Mouse (Mus musculus) left cerebral cortex, postnatal 4 days (tissue): ENCODE measurements at regions not wholly inside any gene's neighbourhood (a gene's known extent, or its start where the extent isn't known, plus 50 kb on each side); places are given as distances from the start of the nearest gene placed in this dataset.
A peak's percentile ranks its signal among the peaks of the same experiment; 100 is the strongest.

Experiments used
- DNase-seq: peaks from one replicate; pipeline ENCODE4 v3.0.0-alpha.2; 2022
- intact Hi-C: fragments of 180-260 bp; cut with DNase I; formaldehyde crosslinking; loops from one replicate; pipeline ENCODE4 v1.15.1; 2025

DNA sequence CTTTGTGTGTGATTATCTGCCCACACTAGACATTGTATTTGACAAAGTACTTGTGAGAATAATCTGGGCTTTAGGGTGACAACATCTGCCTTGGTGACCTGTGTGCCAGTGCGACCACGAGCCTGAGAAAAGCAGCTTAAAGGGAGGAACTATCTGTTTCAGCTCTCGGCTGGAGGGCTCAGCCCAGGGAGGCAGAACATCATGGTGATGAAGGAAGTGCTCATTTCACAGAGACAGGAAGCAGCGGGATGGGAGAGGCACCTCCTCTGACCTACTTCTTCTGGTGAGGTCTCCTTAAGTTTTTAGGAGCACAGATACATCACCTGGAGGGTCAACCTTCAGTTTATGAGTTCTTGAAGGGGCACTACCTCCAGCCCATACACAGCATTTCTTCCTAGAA is 89.8 kb downstream of the Kif26a start:
- intact Hi-C loops, result no loop called here

DNA sequence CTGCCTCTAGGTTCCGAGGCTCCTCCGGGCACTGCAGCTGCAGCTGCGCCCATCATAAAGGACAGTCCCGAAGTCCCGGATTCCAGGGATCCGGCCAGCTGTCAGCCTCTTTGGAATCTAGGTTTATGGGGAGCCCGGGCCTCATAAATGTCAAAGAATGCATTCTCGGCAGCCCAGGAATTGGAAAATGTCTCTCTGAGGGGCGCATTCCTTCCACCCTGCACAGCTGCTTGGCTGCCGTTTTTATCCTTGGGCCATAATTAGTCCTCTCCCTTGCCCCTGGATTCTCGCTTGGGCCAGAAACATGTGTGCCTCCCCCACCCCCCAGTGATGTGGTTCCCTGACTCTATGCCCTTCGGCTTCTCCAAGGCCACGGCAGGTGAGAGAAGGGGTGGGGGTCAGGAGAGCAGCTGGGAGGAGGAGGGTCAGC is 91.1 kb downstream of the Kif26a start:
- intact Hi-C loops, result no loop called here
- DNase-seq, result no peak

More for the DNA sequence above, 89.8 kb downstream of the Kif26a start:
- no peak for DNase-seq

DNA sequence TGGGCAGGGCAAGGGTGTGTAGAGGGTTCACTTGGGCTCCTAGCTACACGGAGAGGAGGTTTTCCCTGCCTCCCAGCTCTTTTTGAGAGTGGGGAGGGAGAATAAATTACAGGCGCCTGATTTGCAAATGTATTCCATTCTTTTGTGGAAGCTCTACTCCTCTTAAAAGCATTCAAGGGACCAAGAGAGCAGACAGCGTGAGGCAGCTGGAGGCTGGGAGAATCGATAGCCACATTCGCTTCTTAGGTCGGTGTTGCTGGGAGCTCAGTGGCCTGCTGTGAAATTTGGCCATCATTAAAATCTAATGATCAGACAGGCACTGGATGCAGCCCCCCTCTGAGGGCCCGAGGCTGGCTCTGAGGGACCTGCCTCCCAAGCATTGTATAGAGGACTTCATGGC is 92.8 kb downstream of the Kif26a start:
- intact Hi-C loops, result no loop called here
- DNase-seq, result no peak

DNA sequence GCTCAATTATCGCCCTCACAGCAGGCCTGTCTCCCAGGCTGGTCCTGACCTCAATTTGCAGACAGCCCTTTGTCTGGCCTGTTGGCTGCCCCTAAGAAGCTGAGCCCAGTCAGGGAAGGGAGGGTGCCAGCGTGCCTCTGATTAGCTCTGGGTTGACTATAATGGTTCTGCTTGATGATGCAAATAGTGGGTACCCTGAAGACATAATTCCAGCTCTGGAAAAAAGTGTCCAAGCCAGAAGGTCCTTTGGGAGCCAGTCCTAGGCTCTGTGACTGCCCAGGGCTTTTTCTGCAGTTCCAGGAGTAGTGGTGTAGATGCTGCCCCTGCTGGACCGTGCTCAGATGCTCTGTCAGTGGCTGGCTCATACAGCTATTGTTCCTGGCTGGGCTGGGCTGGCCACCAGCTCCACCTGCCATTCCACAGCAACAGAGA is 95.7 kb downstream of the Kif26a start:
- intact Hi-C loops, result no loop called here
- no peak for DNase-seq

DNA sequence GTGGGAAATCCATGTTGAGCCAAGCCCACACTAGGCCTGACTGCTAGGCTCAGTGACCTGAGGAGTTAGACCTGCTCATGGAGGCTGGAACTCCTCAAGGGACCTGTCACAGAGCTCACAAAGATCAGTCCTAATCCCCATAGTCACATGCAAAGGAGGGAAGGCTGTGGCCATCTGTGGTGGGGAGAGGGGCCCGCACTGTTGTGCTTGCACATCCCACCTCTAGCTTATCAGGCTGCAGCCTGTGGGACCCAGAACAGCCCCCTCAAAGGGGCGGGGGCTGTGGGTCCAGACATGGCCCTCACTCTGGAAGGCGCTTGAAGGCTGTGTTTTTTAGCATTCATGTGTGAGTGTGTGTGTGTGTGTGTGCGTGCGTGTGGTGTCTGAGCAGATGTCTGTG is 97.2 kb downstream of the Kif26a start:
- intact Hi-C loops, result no loop called here
- DNase-seq, result no peak

DNA sequence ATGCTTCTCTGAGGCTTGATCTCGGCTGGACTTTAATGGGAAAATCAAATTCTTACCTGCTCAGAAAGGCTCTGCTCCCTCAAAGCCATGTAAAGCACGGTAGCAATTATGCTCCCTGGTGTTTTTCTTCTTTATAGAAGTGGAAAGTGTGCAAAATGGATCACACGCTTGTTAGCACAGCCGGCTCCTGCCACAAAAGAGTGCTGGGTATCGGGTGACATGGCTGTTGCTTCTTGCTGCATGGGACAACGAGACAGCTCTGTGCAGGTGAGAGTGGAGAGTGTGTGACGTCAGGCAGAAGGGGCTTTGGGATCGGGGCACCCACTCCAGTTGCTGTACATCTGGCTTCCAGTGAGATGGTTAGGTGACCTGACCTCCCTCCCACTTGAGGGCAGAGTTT is 104.9 kb downstream of the Kif26a start:
- intact Hi-C loops, result no loop called here
- no peak for DNase-seq

DNA sequence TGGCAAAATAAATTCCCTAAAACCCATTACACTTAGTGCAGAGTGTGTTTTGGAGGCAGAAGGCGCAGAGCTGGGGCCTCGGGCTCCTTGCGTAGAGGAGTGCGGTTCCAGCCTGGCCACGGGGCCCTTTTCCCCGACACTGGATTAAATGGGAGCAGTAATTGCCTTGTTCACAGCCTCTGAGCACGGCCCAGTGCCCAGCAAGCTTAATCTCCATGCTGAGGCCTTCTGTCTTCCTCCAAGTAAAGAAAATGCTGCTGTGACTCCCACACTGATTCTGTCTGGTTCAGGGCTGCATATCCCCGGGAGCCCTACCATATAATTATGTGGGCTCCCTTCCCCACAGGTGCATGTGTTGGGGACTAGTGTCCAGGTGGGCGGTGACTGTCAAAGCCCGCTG is 107.5 kb downstream of the Kif26a start:
- peak; percentile 47 for DNase-seq
- intact Hi-C loops, result no loop called here

DNA sequence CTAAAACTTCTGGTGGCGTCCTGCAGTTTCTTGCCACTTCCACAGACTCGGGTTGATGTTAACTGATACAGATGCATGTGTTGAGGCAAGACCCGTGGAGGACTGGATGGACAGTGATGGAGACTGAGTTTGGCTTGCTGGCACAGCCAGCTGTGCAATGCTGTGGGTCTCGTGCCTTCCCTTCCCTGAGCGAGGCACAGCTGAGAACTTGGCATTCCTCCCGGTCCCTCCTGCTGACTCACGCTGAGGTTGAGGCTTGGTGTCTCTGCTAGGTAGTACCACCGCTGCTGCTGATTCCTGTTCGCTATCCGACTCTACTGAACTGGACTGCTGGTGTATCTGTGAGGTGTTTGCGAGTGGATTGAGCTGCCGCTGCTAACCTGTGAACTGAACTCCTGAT is 109.2 kb downstream of the Kif26a start:
- intact Hi-C loops, result no loop called here
- DNase-seq, result peak; percentile 27

DNA sequence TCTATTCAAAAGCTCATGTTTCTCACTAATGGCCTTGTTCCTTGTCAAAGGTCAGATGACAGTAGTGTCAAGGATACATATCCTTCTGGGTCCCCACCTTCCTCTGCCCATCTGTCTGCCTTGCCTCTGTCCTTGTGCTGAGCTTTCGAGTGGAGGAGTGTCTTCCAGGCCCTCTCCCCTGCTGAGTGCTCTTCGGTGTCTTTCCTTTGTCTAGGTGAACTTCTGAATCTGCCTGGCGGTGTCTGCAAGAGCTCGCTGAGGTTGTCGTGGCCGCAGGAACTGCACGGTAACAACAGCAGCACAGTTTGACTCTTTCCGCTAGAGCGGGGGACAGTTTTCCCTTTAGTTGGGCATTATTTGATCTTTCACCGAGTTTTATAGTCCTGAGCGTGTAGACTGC is 111.7 kb downstream of the Kif26a start:
- no peak for DNase-seq
- intact Hi-C loops, result no loop called here

DNA sequence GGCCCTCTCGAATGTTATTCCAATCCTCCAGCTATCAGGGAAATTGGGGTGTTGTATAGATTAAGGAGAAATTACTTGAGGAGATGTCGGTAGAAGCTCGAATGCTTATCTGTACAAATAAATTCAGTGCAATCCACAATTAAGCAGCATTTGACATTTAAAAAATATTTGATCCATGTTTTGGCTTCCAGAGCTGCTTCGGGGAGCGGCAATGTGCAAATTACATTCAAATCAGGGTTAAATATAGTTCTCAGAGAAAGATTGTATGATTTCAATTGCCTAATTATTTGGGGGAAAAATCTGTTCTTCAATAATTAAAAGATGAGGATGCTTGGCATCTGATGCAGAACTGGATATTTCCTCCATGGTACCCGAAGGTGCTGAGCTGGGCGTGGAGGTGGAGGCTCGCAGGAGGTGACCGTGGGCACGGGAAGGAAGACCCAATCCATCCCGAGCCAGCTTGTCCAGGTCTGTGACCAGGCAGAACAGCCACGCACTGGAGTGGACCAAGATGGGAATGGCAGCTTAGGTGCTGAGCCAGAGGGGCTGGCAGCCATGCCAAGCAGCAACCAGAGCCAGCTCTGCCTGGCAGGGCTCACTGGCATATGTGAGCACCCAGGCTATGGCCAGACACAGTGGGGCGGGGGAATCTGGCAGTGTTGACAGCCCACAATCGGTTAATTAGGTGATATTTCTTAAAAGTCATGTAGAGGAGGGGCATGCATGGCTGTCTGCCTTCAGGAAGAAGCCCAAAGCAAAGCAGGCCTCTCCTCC is 117.5 kb downstream of the Kif26a start:
- DNase-seq, result peak; percentile 94
- intact Hi-C loops, result no loop called here

DNA sequence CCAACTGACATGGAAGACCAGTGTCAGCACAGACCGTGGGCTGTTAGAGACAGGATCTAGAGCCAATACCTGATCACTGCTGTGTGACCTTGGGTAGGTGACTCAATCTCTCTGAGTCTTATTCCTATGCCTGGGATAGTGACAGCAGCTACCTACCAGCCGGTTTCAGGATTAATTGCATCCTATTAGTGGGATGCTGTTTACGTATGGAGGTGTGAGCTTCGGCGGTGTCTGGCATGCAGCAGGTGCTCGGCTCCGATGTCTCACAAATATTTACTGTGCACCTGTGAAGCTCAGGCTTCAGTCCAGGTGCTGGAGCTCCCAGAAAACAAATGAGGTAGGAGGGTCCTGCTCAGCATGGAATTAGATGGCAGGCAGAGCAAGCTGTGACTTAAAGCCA is 118.2 kb downstream of the Kif26a start:
- intact Hi-C loops, result no loop called here
- no peak for DNase-seq

DNA sequence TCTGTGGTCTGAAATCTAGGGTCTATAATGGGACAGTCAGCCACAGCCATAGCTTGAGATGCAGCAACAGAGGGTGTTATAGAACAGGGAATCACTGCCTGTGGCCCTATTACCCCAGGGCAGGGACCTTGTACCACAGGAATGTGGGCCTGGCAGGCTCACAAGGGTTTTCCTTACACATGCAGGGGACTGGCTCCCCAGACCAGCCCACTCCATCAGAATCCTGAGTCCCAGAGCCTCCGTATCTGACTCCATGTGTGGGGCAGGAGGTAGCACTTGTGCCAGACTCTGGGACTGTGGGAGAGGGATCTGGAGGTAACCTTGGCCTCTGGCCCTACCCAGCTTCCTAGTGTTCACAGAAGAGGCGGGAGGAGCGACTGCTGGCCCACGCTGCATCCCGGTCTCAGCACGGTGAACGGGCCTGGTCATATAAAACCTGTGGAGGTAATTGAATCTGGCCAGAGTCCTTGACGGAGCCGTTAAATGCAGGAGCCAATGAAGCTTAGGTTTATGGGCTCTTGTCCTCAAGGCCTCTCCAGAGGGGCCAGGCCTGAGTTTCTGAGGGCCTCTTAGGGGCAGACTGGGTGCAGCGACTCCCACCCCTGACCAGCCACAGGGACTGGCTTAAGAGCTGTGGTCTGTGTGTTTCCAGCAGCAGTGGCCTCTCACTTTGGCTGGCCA is 119.4 kb downstream of the Kif26a start:
- intact Hi-C loops, result no loop called here
- DNase-seq, result no peak

DNA sequence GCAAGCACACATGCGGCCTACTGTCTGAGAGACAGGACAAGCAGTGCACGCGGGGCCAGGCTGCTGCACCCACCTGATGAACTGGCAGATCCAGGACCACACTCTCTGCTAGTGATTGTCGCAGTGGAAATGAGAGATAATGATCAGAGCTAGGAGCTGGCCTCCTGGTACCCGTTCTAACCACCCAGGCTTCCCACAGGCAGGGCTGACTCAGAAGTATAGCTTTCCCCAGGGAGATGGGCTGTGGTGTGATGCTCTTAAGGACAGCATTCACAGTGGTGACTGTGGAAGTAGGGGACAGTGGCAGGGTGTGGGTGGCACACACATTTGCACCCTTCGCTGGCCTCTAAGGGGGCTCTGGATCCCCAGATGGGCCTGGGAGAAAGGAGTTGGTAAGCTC is 128.0 kb downstream of the Kif26a start:
- DNase-seq, result no peak
- intact Hi-C loops, result no loop called here

DNA sequence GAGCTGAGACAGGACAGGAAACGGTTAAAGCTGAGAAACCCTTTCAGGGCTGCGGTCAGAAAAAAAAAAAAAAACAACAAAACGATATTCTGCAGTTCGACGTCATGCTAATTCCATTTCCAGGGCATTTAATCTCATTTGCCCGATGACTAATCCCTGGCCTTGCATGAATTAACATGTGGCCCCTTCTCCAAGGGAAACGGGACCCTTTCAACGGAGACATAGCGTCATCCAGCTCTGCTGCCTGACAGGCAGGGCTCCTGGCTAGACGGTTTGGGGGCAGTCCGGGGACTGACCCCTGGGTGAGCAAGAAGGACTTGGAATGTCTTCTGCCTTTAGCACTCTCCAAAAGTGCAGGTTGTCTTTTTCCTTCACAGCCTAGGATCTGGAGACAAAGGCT is 128.7 kb downstream of the Kif26a start:
- intact Hi-C loops, result no loop called here
- DNase-seq, result no peak

DNA sequence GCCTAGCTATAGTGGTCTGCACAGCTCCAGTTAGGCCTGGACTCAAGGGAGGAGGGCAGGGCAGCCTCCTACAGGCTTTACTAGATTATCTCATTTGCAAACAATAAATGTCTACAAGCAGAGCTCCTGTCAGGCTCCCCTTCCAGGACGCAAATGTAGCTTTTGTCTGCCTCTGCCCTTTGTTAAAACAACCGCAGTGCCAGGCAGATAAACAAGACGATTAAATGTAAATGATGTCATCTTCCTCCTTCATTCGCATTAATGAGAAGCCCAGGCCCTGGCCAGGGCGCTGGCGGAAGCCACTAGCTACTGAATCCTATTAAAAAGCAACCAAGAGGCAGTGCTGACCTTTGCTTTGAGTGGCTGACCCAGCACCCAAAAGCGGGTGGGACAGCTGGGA is 130.6 kb downstream of the Kif26a start:
- DNase-seq, result no peak
- intact Hi-C loops, result no loop called here

DNA sequence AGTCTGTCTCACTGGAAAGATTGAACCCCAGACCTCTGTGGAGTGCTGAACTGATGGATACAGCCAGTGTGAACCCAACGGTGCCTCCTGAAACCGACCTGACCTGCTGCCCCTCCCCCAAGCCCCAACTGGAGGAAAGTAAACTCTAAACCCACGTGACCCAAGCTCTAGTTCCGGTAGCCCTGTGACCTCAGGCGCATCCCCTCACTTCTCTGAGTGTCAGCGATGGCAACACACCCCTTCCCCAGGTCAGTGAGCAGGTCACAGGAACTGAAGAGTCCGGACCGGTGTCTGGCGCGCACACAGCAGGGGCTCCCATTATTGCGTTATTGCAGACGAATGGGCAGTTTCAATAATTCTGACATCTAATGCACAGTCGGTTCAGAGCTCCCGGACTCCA is 131.5 kb downstream of the Kif26a start:
- intact Hi-C loops, result no loop called here

DNA sequence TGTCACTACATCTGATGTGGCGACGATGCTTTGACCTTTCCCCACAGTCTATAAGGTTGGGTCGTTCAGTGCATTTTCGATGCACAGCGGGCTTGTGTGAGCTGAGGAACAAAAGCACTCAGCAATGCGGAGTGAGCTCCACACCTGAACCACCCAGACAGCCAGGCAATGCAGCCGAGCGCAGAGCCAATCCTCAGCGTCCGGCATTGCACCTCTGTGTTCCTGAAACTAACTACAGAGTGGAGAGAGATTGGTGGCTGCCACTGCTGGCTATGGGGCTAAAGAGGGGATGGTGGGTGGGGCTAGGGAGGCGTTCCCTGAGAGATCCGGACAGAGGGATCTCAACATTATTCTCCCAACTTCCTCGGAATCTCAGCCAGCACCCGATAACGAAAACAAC is 139.1 kb downstream of the Kif26a start:
- DNase-seq, result no peak
- intact Hi-C loops, result no loop called here

More for the DNA sequence above, 131.5 kb downstream of the Kif26a start:
- no peak for DNase-seq

DNA sequence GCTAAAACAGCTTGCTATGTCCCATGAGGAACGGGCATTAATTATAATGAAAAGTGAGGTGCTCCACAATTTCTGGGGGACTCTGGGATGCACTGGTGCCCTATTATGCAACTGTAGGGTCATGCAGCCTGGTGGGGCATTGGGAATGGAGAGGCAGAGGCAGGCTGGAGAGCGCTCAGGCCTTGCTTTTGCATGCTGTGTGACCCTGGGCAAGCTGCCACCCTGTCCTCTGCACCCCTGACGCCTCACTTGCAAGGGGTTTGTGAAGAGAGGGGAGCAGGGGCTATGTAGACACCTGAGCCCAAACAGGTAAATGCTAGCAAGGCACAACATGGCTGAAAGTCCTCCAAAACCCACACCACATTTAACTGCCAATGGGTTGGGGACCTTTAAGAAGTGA is 142.8 kb downstream of the Kif26a start:
- intact Hi-C loops, result no loop called here
- DNase-seq, result no peak

DNA sequence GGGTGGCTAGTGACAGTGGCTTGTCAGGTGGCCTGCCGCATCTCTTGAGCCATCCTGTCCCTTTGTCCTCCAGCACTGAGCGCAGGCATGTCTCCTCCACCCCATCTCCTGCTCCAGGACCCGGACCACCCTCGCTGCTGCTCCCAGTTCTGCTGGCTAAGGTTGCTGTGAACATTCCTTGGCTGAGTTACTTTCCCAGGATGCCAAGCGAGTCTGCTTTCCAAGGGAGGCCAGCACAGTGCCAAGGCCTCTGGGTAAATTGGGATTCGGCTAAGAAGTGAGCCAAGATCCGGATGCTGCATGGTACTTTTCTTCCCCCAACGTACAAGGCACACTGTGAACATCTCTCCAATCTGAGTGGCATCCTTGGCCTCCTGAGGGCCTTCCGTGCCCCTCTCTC is 144.3 kb downstream of the Kif26a start:
- peak; percentile 59 for DNase-seq
- intact Hi-C loops, result no loop called here

DNA sequence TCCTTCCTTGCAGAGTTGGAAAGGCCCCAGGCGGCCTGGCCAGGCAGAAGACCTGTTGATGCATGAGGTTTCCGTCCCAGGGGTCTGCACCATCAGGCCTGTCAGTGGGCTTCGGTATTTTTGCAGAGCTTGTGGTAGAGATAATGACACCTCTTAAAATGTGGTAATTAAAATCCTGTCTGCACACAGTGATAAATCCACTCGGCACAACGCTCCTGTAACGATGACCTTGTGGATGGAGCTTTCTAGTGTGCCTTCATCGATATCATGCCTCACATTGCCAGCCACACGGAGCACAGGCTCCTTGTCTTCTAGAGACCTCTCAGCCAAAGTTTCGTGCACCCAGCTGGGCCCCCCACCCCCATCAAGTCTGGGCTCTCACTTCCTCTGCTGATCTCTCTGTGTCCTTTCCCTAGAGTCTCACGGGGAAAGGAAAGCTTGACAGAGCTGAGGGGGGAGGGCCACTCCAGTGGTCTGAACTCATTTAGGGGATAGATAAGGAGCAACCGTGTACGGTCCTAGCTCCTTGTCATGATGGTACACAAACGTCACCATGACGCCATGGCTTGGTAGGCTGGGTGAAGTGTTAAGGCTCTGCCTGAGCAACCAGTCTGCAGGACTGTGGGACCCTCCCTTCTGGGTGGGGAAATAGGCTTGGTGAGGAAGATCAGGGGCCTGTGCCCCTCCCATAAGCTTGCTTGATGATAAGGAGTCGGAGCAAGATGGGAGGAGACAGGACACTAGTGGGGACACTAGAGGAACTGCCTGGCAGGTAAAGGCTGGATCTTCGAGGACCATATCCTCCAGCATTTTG is 145.9 kb downstream of the Kif26a start:
- no peak for DNase-seq
- intact Hi-C loops, result no loop called here

DNA sequence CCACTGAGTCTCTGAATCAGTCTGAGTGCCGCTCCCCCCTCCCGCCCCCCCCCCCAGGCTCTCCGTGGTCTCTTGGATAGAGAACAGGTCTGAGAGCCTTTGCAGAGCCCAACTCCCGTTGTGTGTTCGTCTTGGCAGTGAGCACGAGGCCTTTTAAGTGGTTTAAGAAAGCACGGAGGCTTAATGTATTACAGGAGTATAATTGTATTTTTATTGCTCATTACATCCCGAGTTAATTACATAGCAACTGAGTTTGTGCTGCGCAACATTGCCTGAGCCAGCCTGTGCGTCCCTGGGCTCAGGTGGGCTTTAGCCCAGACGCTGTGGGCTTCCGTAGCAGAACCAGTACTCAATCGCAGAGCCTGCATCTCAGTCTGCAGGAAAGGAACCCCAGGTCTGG is 147.1 kb downstream of the Kif26a start:
- no peak for DNase-seq
- intact Hi-C loops, result no loop called here
